Mouse (Mus musculus) forebrain, embryonic 14.5 days (tissue): Measurements from ENCODE around the gene Dnaic2. TPM values are rescaled to one million over a fixed set of nuclear protein-coding genes. Genes with fewer than 3 reads are reported as not detected.

Source experiments
- ATAC-seq: fragments of 200-750 bp; cut with Nextera tagmentation; 2 replicates; pipeline ENCODE4 v1.8.0; 2017; ENCODE audit warnings: mild to moderate bottlenecking, moderate library complexity
- DNase-seq: peaks from one replicate; pipeline ENCODE4 v3.0.0-alpha.2; 2015; ENCODE audit warnings: low spot score
- H3K27ac ChIP-seq: fragments of 300-500 bp; sonication (generic); 2 replicates; pipeline ENCODE4 v1.5.1; 2014; ENCODE audit warnings: low read depth, mild to moderate bottlenecking, control low read depth, low read length, moderate library complexity
- H3K27me3 ChIP-seq: fragments of 300-500 bp; sonication (generic); replicated peaks from 2 replicates; pipeline ENCODE4 v1.6.1; 2014; ENCODE audit warnings: low read length, control low read depth, mixed read lengths; ENCODE audit not compliant: control insufficient read depth, insufficient read depth
- H3K36me3 ChIP-seq: fragments of 300-500 bp; sonication (generic); 2 replicates; pipeline ENCODE4 v1.6.1; 2014; ENCODE audit warnings: low read length, control low read depth; ENCODE audit not compliant: control insufficient read depth, insufficient read depth
- H3K4me1 ChIP-seq: fragments of 300-500 bp; sonication (generic); 2 replicates; pipeline ENCODE4 v1.6.1; 2014; ENCODE audit warnings: antibody characterized with exemption, low read length, control low read depth; ENCODE audit not compliant: control insufficient read depth, insufficient read depth
- H3K4me2 ChIP-seq: fragments of 300-500 bp; sonication (generic); 2 replicates; pipeline ENCODE4 v1.6.1; 2014; ENCODE audit warnings: mild to moderate bottlenecking, control low read depth, low read length
- H3K4me3 ChIP-seq: fragments of 300-500 bp; sonication (generic); 2 replicates; pipeline ENCODE4 v1.5.1; 2014; ENCODE audit warnings: low read depth, low read length, control low read depth
- H3K9ac ChIP-seq: fragments of 300-500 bp; sonication (generic); 2 replicates; pipeline ENCODE4 v1.6.1; 2014; ENCODE audit warnings: mild to moderate bottlenecking, low read length, control low read depth, moderate library complexity
- H3K9me3 ChIP-seq: fragments of 300-500 bp; sonication (generic); replicated peaks from 2 replicates; pipeline ENCODE4 v1.6.1; 2016; ENCODE audit warnings: low read length, control low read depth, mixed read lengths; ENCODE audit not compliant: control insufficient read depth
- WGBS: fragments of 180-500 bp; shearing (Covaris S2); extraction: QIAGEN DNeasy Blood & Tissue Kit; methylation state at CpG from one replicate; pipeline ENCODE4 v1.1.7; 2014; 5-methylcytosine and 5-hydroxymethylcytosine counted together
- polyA plus RNA-seq: library from polyadenylated mRNA; unstranded; fragments of >200 nt; fragmentation: Nextera tagmentation; extraction: Ambion mirVana; gene quantifications from 2 replicates; pipeline ENCODE4 v1.2.1, GENCODE M21; 2014

Gene Dnaic2
- polyA plus RNA-seq, 1 experiment from 2014 or later = 2.1 TPM

- no peak for ATAC-seq
- Histone ChIP-seq H3K36me3 (peaks cover 11% of the 10 kb centered on the region; the same call in 1 of the 2 replicates), H3K9me3 (no peaks in the 10 kb centered on the region), H3K4me1 (no peaks in the 10 kb centered on the region), H3K9ac (no peak overlapping the region), H3K27me3 (no peaks in the 10 kb centered on the region), H3K4me2 (no peak overlapping the region), H3K27ac (no peak overlapping the region), H3K4me3 (no peak overlapping the region)
- 88% methylated on average over 9 of the region's 9 CpGs for WGBS
- DNase-seq = no peak
These were observed 41.6 kb upstream of the Dnaic2 start for GRCm38 (mm10) chr11:114685526-114686040.

- no peaks in the 10 kb centered on the region for H3K4me1 ChIP-seq
- no peak for ATAC-seq
- no peaks in the 10 kb centered on the region for H3K27me3 ChIP-seq
- no peak for DNase-seq
- 96% methylated on average over 16 of the region's 16 CpGs for WGBS
- no peak overlapping the region for H3K4me2 ChIP-seq
- no peak overlapping the region for H3K27ac ChIP-seq
- peaks cover 13% of the 10 kb centered on the region; the same call in 1 of the 2 replicates for H3K36me3 ChIP-seq
- H3K9ac ChIP-seq = no peak overlapping the region
- H3K4me3 ChIP-seq = no peak overlapping the region
- no peaks in the 10 kb centered on the region for H3K9me3 ChIP-seq
These were observed 40.8 kb upstream of the Dnaic2 start for GRCm38 (mm10) chr11:114686221-114686959.

- no peak overlapping the region for H3K27ac ChIP-seq
- H3K9me3 ChIP-seq = no peaks in the 10 kb centered on the region
- no peak for DNase-seq
- H3K9ac ChIP-seq = no peak overlapping the region
- no peaks in the 10 kb centered on the region for H3K4me1 ChIP-seq
- 79% methylated on average over 10 of the region's 10 CpGs for WGBS
- peaks cover 13% of the 10 kb centered on the region; the same call in 1 of the 2 replicates for H3K36me3 ChIP-seq
- H3K27me3 ChIP-seq = no peaks in the 10 kb centered on the region
- no peak overlapping the region for H3K4me2 ChIP-seq
- H3K4me3 ChIP-seq = no peak overlapping the region
- ATAC-seq = no peak
These were observed 39.5 kb upstream of the Dnaic2 start for GRCm38 (mm10) chr11:114687574-114688188.

- Histone ChIP-seq H3K9me3 (no peaks in the 10 kb centered on the region), H3K36me3 (peaks cover 13% of the 10 kb centered on the region; the same call in 1 of the 2 replicates), H3K4me2 (no peak overlapping the region), H3K27me3 (no peaks in the 10 kb centered on the region), H3K4me3 (no peak overlapping the region), H3K9ac (no peak overlapping the region), H3K27ac (no peak overlapping the region), H3K4me1 (no peaks in the 10 kb centered on the region)
- no peak for DNase-seq
- WGBS = 93% methylated on average over 2 of the region's 3 CpGs
- ATAC-seq = no peak
These were observed 38.5 kb upstream of the Dnaic2 start for GRCm38 (mm10) chr11:114688729-114689128.

- H3K27ac ChIP-seq = no peak overlapping the region
- H3K4me2 ChIP-seq = no peak overlapping the region
- no peaks in the 10 kb centered on the region for H3K4me1 ChIP-seq
- no peaks in the 10 kb centered on the region for H3K27me3 ChIP-seq
- no peak overlapping the region for H3K9ac ChIP-seq
- DNase-seq (no peak), ATAC-seq (no peak)
- H3K9me3 ChIP-seq = no peaks in the 10 kb centered on the region
- H3K4me3 ChIP-seq = no peak overlapping the region
- 95% methylated on average over 15 of the region's 15 CpGs for WGBS
- H3K36me3 ChIP-seq = peaks cover 13% of the 10 kb centered on the region
These were observed 37.0 kb upstream of the Dnaic2 start for GRCm38 (mm10) chr11:114690192-114690591.

GRCm38 (mm10) chr11:114691454-114692182 lies 35.6 kb upstream of the Dnaic2 start:
- Histone ChIP-seq H3K27ac (no peak overlapping the region), H3K4me2 (no peak overlapping the region), H3K9me3 (no peaks in the 10 kb centered on the region), H3K4me1 (no peaks in the 10 kb centered on the region), H3K27me3 (no peaks in the 10 kb centered on the region), H3K36me3 (peaks cover 13% of the 10 kb centered on the region), H3K9ac (no peak overlapping the region), H3K4me3 (no peak overlapping the region)
- WGBS = 72% methylated on average over 6 of the region's 6 CpGs
- DNase-seq = no peak
- no peak for ATAC-seq

- H3K4me3 ChIP-seq = no peak overlapping the region
- no peak overlapping the region for H3K4me2 ChIP-seq
- whole genome bisulfite sequencing = 40% methylated on average over 7 of the region's 7 CpGs
- no peak overlapping the region for H3K27ac ChIP-seq
- no peaks in the 10 kb centered on the region for H3K27me3 ChIP-seq
- ATAC-seq (no peak), DNase-seq (no peak)
- H3K36me3 ChIP-seq = peaks cover 17% of the 10 kb centered on the region
- no peaks in the 10 kb centered on the region for H3K9me3 ChIP-seq
- no peak overlapping the region for H3K9ac ChIP-seq
- H3K4me1 ChIP-seq = no peaks in the 10 kb centered on the region
These were observed 34.6 kb upstream of the Dnaic2 start for GRCm38 (mm10) chr11:114692601-114693000.

- Histone ChIP-seq H3K4me1 (no peaks in the 10 kb centered on the region), H3K27me3 (no peaks in the 10 kb centered on the region), H3K4me2 (no peak overlapping the region), H3K4me3 (no peak overlapping the region), H3K36me3 (peaks cover 17% of the 10 kb centered on the region), H3K9me3 (no peaks in the 10 kb centered on the region), H3K9ac (no peak overlapping the region), H3K27ac (no peak overlapping the region)
- ATAC-seq = no peak
- WGBS = 96% methylated on average over 6 of the region's 6 CpGs
- no peak for DNase-seq
These were observed 33.8 kb upstream of the Dnaic2 start for GRCm38 (mm10) chr11:114693456-114693855.
